Mouse (Mus musculus) frontal cortex, postnatal 14 days (tissue): Measurements from ENCODE around the gene Baz2b.
"Not testable (repeated sequence)": the region's sequence is repeated elsewhere in the genome, so short reads cannot be mapped to it uniquely, and the experiment has no call there.

Experiments
- DNase-seq, 2 experiments: peaks; one replicate each; pipeline ENCODE4 v3.0.0; 2022; ENCODE audit warnings: low spot score in 2 of 2

Gene Baz2b

DNA sequence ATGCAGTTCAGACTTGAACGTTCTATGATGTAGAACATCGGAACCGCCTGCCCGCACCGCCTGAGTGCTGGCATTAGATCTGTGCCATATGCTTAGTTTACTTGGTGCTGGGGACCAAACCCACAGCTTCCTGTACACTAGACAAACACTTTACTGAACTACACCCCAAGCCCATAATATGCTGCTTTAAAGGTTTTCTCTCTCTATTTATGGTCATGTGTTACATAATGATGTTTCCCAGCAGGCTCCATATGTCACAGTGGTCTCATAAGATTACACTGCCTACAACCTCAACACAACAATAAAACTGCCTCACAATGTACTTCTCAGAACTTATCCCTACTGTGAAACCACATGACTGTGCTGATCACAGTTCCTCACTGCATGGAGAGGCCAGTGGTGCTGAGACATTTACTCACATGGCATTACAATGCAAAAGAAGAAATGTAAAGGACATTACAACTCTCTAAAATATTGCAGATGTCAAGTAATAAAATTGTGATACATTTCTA lies 9.5 kb downstream of the Baz2b start:
- DNase-seq = no peak

GRCm38 (mm10) chr2:60196841-60197240 lies 12.8 kb downstream of the Baz2b start:
- no peak for DNase-seq

DNA sequence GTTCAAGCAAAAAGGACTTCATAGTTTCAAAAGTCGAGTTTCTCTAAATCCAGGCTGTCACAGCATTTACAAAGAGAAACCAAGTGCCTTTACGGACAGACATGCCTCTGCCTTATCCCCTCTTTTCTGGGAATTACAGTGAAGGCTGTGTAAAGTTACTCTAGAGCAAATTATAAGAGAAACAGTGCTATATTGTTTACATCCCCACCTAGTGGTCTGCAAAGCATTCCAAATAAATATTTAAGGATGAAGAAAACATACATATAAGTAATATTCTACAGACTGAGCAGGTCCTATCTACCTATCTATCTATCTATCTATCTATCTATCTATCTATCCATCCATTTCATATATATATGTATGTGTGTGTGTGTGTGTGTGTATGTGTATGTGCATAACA lies 27.9 kb downstream of the Baz2b start:
- no peak for DNase-seq

DNA sequence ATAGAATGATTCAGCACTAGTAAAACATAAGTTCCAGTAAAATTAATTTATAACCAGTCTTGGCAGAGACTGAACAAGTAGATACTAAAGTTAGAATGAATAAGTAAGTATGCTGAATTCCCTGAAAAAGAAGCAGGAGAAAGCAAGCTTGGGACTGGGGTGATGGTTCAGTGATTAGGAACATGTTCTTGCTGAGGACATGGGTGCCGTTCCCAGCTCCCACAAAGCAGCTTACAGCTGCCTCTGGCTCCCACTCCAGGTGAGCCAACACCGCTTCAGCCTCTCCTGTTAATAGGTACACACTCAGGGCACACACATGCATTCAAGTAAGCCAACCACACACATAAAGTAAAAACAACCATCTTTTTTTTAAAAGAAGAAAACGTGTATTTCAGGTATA lies 32.1 kb downstream of the Baz2b start:
- DNase-seq = no peak

DNA sequence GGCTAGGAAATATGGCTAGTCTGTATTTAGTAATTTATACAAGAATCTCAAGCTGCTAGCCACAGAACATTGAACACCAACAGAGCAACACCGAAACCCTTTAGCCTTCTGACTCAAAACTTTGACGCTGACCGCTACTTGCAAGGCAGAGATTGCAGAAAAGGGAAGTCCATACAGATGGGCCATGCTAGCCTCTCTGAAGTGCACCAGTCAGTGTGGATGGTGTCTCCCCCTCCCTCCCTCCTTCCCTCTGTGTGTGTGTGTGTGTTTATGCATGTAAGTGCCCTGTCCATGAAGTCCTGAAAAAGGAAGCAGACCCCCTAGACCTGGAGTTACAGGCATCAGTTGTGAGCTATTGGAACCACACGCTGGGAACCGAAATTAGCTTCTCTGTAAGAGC lies 33.6 kb downstream of the Baz2b start:
- no peak for DNase-seq

GRCm38 (mm10) chr2:60175078-60175477 lies 34.6 kb downstream of the Baz2b start:
- no peak for DNase-seq

DNA sequence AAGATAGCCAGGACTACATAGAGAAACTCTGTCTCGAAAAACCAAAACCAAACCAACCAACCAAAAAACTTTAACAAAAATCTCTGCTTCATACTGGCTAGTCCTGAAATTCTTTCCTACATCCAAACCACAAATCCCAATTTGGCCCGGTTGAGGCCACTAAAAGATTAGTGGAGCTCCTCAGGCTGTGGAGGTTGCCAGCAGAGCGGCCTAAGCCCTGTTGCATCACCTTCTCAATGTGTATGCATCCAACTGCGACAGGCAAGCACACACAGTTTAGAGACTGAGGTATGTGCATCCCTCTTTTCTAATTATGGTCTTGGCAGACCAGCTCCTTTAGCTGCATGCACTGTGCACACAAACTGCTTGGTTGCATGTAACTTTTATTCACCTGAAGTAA lies 36.0 kb downstream of the Baz2b start:
- no peak for DNase-seq

DNA sequence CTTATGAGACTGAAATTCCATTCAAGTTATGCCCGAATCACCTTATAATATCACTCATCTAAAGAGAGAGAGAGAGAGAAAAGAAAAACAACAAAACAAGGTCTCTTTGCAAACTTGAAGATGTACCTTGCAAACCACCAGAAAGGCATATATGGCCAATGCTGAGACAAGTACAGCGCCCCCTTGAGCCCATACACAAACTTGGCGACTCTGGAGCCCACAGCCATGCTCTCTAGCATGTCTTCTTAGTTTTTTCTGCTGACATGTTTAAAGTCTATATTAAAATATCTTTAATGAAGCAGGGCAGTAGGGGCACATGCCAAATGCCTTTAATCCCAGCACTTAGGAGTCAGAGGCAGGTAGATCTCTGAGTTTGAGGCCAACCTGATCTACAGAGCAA lies 36.4 kb downstream of the Baz2b start:
- DNase-seq = no peak

DNA sequence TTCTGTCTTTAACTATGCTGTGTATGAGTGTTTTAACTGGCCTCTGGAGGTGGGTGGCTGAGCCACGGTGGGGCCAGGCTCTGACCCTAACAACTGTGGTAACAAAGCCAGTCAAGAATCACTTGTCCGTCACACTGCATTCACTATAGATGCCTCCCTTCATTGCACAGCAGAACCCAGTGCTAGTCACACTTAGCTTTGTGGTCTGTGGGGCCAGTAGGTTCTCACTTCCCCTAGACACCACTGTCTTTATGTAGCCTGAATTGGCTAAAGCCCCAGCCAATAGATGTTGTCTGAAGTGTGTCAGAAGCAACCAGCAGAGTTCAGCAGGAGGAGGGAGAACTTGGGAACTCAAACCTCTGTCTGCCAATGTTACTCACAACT lies 37.1 kb downstream of the Baz2b start:
- DNase-seq = no peak

DNA sequence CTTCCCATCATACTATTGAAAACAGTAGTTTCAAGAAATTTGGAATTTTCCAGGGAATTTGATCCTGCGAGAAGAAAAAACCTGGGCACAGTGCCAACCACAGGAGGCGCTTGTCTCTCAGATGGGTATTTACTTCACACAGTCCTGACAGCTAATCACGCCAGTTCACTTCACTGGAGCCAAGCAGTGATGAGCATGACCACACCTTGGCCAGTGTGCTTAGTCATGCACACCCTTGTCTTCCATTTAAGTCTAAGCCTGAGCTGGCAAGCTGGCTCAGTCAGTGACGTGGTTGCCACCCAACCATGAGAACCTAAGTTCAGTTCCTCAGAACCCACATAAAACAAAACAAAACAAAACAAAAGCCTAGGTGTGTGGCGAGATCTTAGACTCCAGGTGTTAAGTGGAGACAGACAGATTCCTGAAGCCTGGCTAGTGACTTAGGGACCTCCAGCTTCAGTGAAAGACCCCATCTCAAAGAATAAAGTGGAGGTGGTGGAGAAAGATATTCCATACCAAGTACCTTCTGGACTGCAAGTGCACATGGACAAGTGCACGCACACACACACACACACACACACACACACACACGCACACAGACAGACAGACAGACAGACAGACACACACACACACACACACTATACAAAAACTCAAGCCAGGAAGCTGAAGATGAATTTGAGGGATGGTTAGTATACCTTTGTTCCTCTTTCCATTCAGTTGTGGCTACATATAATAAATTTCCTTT lies 37.7 kb downstream of the Baz2b start:
- no peak for DNase-seq

DNA sequence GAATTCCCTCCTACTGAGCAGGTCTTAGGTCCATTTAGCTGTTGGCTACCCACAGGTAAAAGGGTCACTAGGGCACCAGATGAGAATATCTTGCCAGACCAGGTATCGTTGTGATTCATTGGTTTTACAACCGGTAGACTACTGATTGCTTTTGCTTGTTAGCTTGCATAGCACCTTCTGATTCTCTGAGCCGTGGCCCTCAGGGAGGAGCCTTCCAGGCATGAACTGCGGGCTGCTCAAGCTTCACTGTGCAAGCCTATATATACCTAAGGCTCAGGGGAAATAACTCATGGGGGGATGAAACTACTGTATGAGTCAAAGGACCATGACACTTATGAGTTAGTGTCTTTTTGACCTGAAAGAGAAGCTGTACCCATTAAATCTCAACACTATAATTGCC lies 42.8 kb downstream of the Baz2b start:
- DNase-seq = no peak

GRCm38 (mm10) chr2:60165679-60166078 lies 44.0 kb downstream of the Baz2b start:
- DNase-seq = no peak

DNA sequence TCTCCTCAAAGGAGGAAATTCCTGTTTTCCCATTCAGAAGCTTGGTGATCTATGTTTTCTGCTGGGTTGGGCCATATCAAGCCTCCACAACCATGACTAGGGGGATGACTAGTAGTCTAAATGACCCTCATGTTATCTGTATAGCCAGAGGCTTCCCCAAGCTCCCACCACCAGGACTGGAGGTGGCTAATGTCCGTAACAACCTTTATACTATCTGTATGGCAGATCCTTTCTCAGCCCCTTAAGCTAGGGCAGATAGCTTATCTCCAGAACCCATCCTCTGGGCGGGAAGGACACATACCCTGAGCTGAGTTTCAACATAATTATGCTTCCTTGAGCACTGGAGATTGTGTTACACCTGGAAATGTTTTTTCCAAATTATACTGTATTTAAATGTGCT lies 45.9 kb downstream of the Baz2b start:
- no peak for DNase-seq

DNA sequence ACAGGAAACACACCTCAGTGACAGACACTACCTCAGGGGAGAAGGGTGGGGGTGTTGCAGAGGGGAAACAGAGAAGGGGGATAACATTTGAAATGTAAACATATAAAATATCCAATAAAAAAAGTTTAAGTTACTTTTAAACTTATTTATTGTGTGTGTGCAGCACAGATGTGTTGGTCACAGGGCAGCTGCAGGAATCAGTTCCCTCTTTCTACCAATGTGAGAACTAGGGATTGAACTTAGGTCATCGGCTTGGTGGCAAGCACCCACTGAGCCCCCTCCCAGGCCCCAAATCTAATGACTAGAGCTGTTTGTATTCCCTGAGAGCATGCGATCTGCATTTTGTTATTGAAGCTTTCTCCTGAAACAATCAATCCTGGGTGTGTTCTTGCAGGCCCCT lies 57.2 kb downstream of the Baz2b start:
- DNase-seq = no peak

DNA sequence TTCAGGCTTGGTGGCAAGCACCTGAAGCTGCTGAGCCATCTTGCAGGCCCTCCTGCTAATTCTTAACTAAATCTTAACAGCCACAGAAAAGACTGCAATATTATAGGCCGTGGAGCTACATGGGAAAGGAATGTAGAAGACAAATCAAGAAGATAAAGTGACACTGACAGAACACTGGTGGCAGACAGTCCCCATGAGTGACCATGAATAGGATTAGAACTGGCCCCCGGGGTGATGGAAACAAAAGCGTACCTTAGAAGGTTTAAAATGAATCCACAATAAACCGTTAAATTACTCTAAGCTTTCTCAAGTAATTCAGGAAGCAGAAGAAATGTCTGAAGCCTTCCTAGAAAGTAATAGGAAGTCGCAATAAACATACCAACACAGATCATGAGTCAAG lies 61.0 kb downstream of the Baz2b start:
- DNase-seq = no peak

DNA sequence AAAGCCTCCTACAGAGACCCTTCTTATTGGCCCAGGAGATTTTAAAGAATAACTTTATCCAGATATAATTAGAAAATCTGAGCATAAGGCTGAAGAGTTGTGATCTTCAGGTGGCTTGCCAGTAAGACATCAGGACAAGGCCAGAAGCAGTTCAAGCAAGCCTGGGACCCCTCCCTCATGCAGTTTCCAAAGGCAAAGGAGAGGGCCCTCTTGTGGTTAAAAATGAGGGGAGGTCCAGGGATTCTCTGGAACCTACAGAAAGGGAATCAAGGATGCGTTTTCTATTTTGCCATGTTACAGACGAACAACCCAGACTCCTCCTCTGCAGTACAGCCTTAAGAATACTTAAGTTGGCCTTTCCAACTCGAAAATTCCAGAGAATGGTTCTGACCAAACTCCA lies 62.2 kb downstream of the Baz2b start:
- DNase-seq = no peak

DNA sequence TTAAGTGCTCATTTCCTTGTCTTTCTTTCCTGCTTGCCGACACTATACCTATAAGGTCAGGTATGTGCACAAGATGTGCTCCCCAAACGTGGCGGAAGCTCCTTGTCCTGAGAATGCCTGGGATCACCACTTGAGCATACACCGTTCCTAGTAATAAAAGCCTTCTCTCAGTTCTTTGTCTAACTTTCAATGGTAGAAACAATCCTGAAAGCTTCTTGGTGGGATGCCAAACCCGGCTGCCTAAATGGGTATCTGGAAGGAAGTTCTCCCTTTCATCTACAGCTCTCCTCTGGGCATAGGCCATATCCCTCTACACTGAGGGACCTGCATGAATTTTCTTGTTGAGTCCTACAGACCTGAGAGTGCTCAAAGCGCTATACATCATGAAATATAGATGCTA lies 63.9 kb downstream of the Baz2b start:
- DNase-seq = no peak

DNA sequence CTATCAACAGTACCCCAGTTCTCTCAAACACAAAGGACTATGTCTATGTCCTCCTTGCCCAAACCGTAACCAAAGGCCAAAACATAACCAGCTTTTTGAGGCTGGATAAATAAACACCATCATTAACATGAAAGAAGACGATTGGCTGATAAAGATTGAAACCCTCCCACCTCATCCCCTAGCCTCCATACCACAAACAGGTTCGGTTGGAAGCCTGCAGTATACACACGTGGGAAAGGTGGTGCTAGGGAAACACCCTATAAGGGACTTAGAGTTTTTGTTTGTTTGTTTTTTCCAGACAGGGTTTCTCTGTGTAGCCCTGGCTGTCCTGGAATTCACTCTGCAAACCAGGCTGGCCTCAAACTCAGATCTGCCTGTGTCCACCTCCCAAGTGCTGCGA lies 66.3 kb downstream of the Baz2b start:
- no peak for DNase-seq

GRCm38 (mm10) chr2:60142281-60142680 lies 67.4 kb downstream of the Baz2b start:
- no peak for DNase-seq

DNA sequence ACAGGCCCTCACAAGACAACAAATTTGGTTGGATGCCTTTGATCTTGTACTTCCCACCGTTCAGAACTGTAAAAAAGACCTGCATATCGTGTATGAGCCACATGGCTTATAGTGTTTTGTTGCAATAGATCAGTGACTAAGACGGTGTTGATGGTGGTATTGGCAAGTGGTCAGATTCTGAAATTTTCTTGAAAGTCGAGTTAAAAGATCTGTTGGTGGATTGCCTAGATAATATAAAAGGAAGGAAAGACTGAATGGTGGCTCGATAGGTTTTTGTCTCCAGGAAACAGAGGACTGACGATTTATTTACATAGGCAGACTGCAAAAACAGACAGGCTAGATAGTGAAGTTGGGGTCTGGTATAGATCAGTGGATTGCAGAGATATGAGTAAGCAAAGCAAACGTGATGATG lies 70.9 kb downstream of the Baz2b start:
- DNase-seq = no peak

DNA sequence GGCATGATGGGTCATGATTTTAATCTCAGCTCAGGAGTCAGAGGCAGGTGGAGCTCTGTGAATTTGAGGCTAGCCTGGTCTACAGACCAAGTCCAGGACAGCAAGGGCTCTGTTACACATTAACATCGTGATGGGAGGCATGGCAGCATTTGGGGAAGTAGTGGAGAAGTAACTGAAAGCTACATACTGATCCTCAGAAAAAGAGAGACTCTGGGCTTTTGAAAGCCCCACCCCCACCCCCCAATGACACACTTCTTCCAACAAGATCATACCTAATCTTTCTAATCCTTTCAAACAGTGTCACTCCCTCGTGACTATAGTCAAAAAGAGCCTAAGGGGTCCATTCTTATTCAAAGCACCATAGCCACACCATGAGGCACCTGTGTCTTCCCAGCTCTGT lies 73.8 kb downstream of the Baz2b start:
- DNase-seq = no peak

DNA sequence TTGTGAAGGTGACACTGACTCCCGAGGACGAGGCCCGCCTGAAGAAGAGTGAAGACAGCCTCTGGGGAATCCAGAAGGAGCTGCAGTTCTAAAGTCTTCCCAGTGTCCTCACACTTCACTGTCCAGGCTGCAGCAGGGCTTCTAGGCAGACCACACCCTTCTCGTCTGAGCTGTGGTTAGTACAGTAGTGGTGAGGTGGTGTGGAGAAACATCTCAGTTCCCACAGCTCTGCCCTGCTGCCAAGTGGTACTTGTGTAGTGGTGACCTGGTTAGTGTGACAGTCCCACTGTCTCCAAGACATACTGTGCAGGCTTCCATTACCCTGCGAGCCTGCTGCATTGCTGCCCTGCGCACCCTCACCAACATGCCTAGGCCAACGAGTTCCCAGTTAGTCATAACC lies 74.7 kb downstream of the Baz2b start:
- DNase-seq = not testable (repeated sequence)

GRCm38 (mm10) chr2:60133072-60133471 lies 76.6 kb downstream of the Baz2b start:
- no peak for DNase-seq
